Mouse (Mus musculus): ENCODE results near the gene Slc2a5.

- TF ChIP-seq POLR2A (IDR thresholded peaks at IDR 0.05; ENCODE audit: insufficient read depth, low read length) (no peak), CTCF (IDR thresholded peaks at IDR 0.05; ENCODE audit: low read depth, low read length) (no peak), EP300 (IDR thresholded peaks at IDR 0.05; ENCODE audit: insufficient read depth, low read depth, low read length) (no peak)
These were observed 8.8 kb downstream of the Slc2a5 start for GRCm38 (mm10) chr4:150127894-150128293.

All from ES-Bruce4 (cell line).